Mouse (Mus musculus) limb, embryonic 15.5 days (tissue): Measurements from ENCODE around the gene Olfr851. TPM values are rescaled to one million over a fixed set of nuclear protein-coding genes. Genes with fewer than 3 reads are reported as not detected.

ENCODE experiments used
- ATAC-seq: fragments of 200-750 bp; cut with Nextera tagmentation; 2 replicates; pipeline ENCODE4 v1.8.0; 2017; ENCODE audit warnings: low read depth, moderate TSS enrichment; ENCODE audit not compliant: insufficient number of reproducible peaks, low FRiP score, low TSS enrichment
- H3K27ac ChIP-seq: fragments of 300-500 bp; sonication (generic); 2 replicates; pipeline ENCODE4 v1.5.1; 2015; ENCODE audit warnings: moderate library complexity, mild to moderate bottlenecking, inconsistent platforms
- H3K27me3 ChIP-seq: fragments of 300-500 bp; sonication (generic); 2 replicates; pipeline ENCODE4 v1.6.1; 2015; ENCODE audit warnings: inconsistent platforms
- H3K36me3 ChIP-seq: fragments of 300-500 bp; sonication (generic); 2 replicates; pipeline ENCODE4 v1.6.1; 2015; ENCODE audit warnings: inconsistent platforms
- H3K4me1 ChIP-seq: fragments of 300-500 bp; sonication (generic); 2 replicates; pipeline ENCODE4 v1.6.1; 2015; ENCODE audit warnings: inconsistent platforms
- H3K4me2 ChIP-seq: fragments of 300-500 bp; sonication (generic); 2 replicates; pipeline ENCODE4 v1.6.1; 2015; ENCODE audit warnings: mild to moderate bottlenecking, inconsistent platforms
- H3K4me3 ChIP-seq: fragments of 300-500 bp; sonication (generic); 2 replicates; pipeline ENCODE4 v1.5.1; 2015; ENCODE audit warnings: mild to moderate bottlenecking, inconsistent platforms
- H3K9ac ChIP-seq: fragments of 300-500 bp; sonication (generic); 2 replicates; pipeline ENCODE4 v1.6.1; 2015; ENCODE audit warnings: inconsistent platforms
- H3K9me3 ChIP-seq: fragments of 300-500 bp; sonication (generic); 2 replicates; pipeline ENCODE4 v1.6.1; 2016; ENCODE audit warnings: inconsistent platforms
- WGBS: fragments of 180-500 bp; shearing (Covaris S2); methylation state at CpG from one replicate; pipeline ENCODE4 v1.1.7; 2015; 5-methylcytosine and 5-hydroxymethylcytosine counted together
- polyA plus RNA-seq: library from polyadenylated mRNA; unstranded; fragments of >200 nt; fragmentation: Nextera tagmentation; extraction: Ambion mirVana; gene quantifications from 2 replicates; pipeline ENCODE4 v1.2.1, GENCODE M21; 2015

Gene Olfr851
- polyA plus RNA-seq: not detected in 2 replicates

DNA sequence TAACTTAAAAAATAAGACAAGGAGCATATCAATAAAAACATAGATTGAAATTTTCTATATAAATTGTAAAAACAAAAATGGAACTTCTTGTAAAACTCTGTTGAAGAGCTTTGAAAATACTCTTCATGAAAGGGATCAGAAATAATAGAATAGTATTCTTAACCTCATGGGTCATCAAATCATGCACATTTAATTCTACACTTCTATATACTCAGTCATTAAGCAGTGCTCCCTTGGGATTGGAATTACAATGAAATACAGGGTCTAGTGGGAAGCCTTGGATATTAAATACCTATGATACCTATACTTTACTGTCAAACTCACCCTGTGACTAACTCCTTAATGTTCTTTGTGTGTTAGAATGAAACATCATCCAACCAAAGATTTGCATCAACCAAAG is at the start of gene Olfr851:
Gene Olfr851 (plus strand): TSS at position 301 of the 400 bp plus-strand sequence.
- Histone ChIP-seq H3K27ac (no peak within 1 kb of the TSS), H3K4me2 (no peak within 1 kb of the TSS), H3K27me3 (no peaks in the 10 kb centered on the region), H3K9ac (no peak within 1 kb of the TSS), H3K4me1 (no peaks in the 10 kb centered on the region), H3K9me3 (no peaks in the 10 kb centered on the region), H3K36me3 (no peaks in the 10 kb centered on the region), H3K4me3 (no peak within 1 kb of the TSS)
- no peak for ATAC-seq

DNA sequence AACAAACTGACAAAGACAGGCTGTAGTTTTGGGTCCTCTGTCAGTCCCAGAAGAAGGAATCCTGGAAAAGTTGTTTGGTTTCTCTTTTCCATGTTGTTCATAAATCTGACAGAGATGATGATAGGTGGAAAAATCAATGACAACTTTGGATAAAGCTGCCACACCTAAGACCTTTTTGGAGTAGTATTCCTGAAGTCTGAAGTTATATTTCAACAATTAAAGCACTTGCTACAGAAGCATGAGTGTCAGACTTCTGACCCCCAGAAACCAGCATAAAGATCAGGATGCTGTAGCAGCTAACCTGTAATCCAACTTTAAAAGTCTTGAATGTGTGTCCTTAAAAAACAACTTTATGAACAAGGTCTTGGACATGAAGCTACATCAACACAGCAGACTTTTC is 14.9 kb upstream of the Olfr851 start, which contains the start of gene Olfr850:
Gene Olfr850 (minus strand): TSS at position 101 of the 400 bp plus-strand sequence.
- no peaks in the 10 kb centered on the region for H3K9me3 ChIP-seq
- no peak for ATAC-seq
- H3K4me3 ChIP-seq: no peak within 1 kb of the TSS
- no peak within 1 kb of the TSS for H3K27ac ChIP-seq
- H3K9ac ChIP-seq: no peak within 1 kb of the TSS
- no peaks in the 10 kb centered on the region for H3K4me1 ChIP-seq
- H3K36me3 ChIP-seq: no peaks in the 10 kb centered on the region
- no peak within 1 kb of the TSS for H3K4me2 ChIP-seq
- H3K27me3 ChIP-seq: no peaks in the 10 kb centered on the region

DNA sequence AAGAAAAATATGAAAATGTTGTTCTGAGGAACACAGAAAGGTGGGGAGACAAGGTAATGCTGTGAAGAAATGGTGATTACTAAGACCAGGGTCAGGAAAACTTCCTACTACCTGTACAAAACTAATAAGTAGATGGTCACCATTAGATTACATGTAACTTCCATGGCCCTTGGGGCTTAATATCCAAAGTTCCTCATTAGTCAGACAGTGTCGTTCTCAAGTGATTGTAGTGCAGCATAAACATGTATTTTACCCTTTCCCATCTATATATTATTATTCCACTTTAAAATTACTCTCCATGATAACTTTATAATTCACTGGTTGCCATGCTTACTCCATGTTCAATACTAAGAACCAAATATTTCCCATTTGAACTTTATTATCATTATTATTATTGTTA is 47.9 kb downstream of the Olfr851 start, which contains the start of gene Olfr853:
Gene Olfr853 (minus strand): TSS at position 101 of the 400 bp plus-strand sequence.
- H3K27me3 ChIP-seq: no peaks in the 10 kb centered on the region
- H3K27ac ChIP-seq: no peak within 1 kb of the TSS
- no peaks in the 10 kb centered on the region for H3K9me3 ChIP-seq
- no peak for ATAC-seq
- H3K4me3 ChIP-seq: no peak within 1 kb of the TSS
- no peak within 1 kb of the TSS for H3K4me2 ChIP-seq
- WGBS: 82% methylated on average over 1 of the region's 1 CpGs
- no peak within 1 kb of the TSS for H3K9ac ChIP-seq
- H3K4me1 ChIP-seq: no peaks in the 10 kb centered on the region
- H3K36me3 ChIP-seq: no peaks in the 10 kb centered on the region

Other genes starting within 250 kb of the Olfr851 start
- not detected in 2 replicates for gene Olfr843, start 241.3 kb upstream of the Olfr851 start, polyA plus RNA-seq
- gene Olfr844, start 176.9 kb upstream of the Olfr851 start, polyA plus RNA-seq: not detected in 2 replicates
- not detected in 2 replicates for gene Olfr845, start 156.8 kb upstream of the Olfr851 start, polyA plus RNA-seq
- gene Olfr846, start 129.3 kb upstream of the Olfr851 start, polyA plus RNA-seq: not detected in 2 replicates
- gene Olfr847, start 114.6 kb upstream of the Olfr851 start, polyA plus RNA-seq: not detected in 2 replicates
- not detected in 2 replicates for gene Olfr849, start 53.0 kb upstream of the Olfr851 start, polyA plus RNA-seq
- not detected in 2 replicates for gene Olfr850, start 15.0 kb upstream of the Olfr851 start, polyA plus RNA-seq
- gene Olfr853, start 47.8 kb downstream of the Olfr851 start, polyA plus RNA-seq: not detected in 2 replicates
- gene Olfr854, start 74.1 kb downstream of the Olfr851 start, polyA plus RNA-seq: not detected in 2 replicates
- gene Olfr855, start 89.3 kb downstream of the Olfr851 start, polyA plus RNA-seq: not detected in 2 replicates
- gene Zfp317, start 128.8 kb downstream of the Olfr851 start, polyA plus RNA-seq: 22.7 and 23.8 TPM in 2 replicates
- gene Olfr857, start 216.1 kb downstream of the Olfr851 start, polyA plus RNA-seq: not detected in 2 replicates